Mouse (Mus musculus) retina, embryonic 14.5 days (tissue): ENCODE results near the gene 5730507C01Rik.
"Not testable (repeated sequence)": the region's sequence is repeated elsewhere in the genome, so short reads cannot be mapped to it uniquely, and the experiment has no call there.

Source experiments
- DNase-seq: peaks from one replicate; pipeline ENCODE4 v3.0.0-alpha.2; 2015; ENCODE audit warnings: low spot score

Gene 5730507C01Rik

DNA sequence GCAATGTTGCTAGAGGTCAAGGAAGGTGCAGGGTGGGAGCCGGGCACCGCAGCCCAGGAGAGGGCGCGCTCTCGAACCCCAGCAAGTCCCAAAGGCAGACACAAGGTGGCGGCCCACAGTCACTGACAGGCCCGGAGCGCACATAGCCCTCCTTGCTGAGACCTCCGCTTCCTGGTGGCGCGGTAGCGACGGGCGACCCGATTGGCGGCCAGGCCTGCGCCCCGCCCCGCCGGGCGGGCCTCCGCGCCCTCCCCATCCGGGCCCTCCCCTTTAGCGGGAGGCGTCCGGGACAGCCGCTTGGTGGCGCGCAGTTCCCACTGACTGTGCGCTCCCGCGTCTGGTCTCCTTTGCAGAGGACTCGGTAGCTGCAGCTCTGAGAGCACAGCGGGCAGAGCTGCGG lies at the start of gene 5730507C01Rik:
5730507C01Rik (plus strand) TSS at position 340 of the 400 bp plus-strand sequence.
- DNase-seq, result peak; percentile 6

GRCm38 (mm10) chr12:18514616-18515015 lies 306 bp downstream of the 5730507C01Rik start:
- DNase-seq, result not testable (repeated sequence)

DNA sequence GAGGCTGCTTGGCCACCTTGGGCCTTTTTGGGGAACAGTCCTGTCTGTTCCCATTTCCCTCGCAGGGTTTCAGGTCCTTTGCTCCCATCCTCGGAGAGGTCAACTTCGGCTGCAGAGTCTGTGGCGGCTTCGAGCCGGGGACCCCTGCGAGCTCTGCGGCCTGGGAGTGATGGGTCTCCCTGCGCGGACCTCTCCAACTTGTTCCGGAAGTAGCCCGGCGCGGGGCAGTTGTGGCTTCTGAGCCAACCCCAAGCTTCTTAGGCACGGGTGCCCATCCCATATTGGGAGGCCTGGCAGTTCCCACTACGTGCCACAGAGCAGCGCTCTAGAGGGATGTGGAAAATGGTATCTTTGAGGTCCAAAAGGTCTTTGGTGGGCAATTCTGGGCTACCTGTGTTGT lies 767 bp downstream of the 5730507C01Rik start:
- not testable (repeated sequence) for DNase-seq
